Mouse (Mus musculus) adrenal gland, postnatal 14 days (tissue): ENCODE results near the gene D11Wsu47e. TPM values are rescaled to one million over a fixed set of nuclear protein-coding genes. Genes with fewer than 3 reads are reported as not detected.

Experiments used
- DNase-seq: peaks from one replicate; pipeline ENCODE4 v3.0.0; 2021; ENCODE audit warnings: mixed read lengths
- total RNA-seq: library from RNA; stranded (reverse); gene quantifications from 2 replicates; pipeline ENCODE4 v1.2.3, GENCODE M21; 2021

The D11Wsu47e gene
- total RNA-seq, 1 experiment from 2014 or later = 15.9 TPM

DNA sequence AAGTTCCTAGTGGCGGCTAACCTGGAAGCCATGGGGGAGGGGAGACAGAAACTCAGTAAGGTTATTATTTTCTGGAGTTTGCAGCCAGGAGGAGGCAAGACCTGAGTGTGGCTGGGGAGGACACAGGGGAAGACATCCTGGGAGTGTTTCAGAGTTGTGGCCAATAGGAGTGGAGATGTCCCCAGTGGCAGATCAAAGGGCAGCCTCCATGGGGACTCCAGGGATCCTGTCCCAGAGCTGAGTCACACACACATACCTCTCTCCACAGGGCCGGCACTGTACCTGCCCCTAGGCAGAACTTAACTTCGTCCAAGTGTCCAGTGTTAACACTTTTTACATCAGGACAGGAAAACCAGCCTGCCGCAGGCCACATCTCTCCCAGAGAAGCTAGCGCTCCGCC, 50.9 kb downstream of the D11Wsu47e start:
- peak; percentile 43 for DNase-seq

GRCm38 (mm10) chr11:113736848-113737552, 52.8 kb downstream of the D11Wsu47e start:
- DNase-seq = no peak

GRCm38 (mm10) chr11:113737553-113737854, 53.3 kb downstream of the D11Wsu47e start:
- DNase-seq = no peak

DNA sequence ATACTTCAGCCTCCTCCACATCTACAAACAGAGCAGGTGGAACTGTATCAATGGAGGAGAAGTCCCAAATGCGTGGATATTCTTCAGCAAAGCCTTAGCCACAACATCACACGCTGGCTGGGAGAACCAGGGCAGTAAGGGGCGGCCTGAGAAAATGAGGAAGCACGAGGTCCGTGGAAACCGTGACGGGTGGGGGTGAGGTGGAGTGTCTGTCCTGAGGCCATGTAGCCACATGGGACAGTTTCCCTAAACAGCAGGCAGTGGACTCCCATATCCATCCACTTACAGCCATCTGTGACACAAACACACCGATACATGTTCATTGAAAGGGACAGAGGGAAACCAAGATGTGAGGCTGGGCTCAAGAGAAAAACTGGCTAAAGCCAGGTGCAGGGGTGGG, 53.7 kb downstream of the D11Wsu47e start:
- no peak for DNase-seq

DNA sequence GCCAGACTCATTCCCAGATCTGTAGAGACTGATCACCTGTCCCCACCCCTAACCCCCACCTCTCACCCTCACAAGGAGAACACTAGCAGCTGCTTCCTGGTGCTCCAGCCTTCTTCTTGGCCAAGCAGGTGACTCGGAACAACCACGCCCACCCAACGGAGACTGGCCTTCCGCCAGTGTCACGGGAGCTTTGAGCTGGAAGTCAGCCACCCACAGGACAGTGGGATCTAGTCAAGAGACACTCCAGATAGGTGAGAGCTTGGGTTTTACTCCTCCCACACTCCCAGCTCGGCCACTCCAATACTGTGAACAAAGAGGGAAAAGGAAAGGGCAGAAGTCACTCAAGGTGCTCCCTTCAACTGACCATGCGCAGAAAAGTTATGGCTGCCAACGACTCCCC, 55.0 kb downstream of the D11Wsu47e start:
- DNase-seq = no peak

GRCm38 (mm10) chr11:113740100-113740499, 55.9 kb downstream of the D11Wsu47e start:
- no peak for DNase-seq

- no peak for DNase-seq
Measured at GRCm38 (mm10) chr11:113742998-113743397, 58.8 kb downstream of the D11Wsu47e start.

Other genes with a start within 250 kb of the D11Wsu47e start
- 2.4 and 2.6 TPM in 2 replicates for gene Sstr2, start 65.1 kb upstream of the D11Wsu47e start, total RNA-seq
- 30.8 and 31.9 TPM in 2 replicates for gene Cog1, start 35.2 kb upstream of the D11Wsu47e start, total RNA-seq
- 13.7 and 17.5 TPM in 2 replicates for gene Slc39a11, start 34.3 kb upstream of the D11Wsu47e start, total RNA-seq
- 25.7 and 28.5 TPM in 2 replicates for gene Fam104a, start 257 bp upstream of the D11Wsu47e start, total RNA-seq
- 1.5 and 2.5 TPM in 2 replicates for gene Cpsf4l, start 25.6 kb downstream of the D11Wsu47e start, total RNA-seq
- 76.8 and 82.7 TPM in 2 replicates for gene Cdc42ep4, start 67.5 kb downstream of the D11Wsu47e start, total RNA-seq